Mouse (Mus musculus) CH12.LX (cell line): ENCODE data around the gene Cacna2d1.

Experiments used
- CTCF ChIP-seq, 2 experiments: IDR thresholded peaks in 1 of 2; conservative IDR thresholded peaks in 1 of 2; 2 replicates each; pipeline ENCODE4 v1.5.1; 2011 to 2012; ENCODE audit warnings: low read depth in 2 of 2, low read length in 2 of 2, improper control_type of control experiment in 1 of 2, inconsistent platforms in 1 of 2, mild to moderate bottlenecking in 1 of 2, moderate library complexity in 1 of 2
- IRF4 ChIP-seq: IDR thresholded peaks from 2 replicates; pipeline ENCODE4 v1.6.1; 2014; ENCODE audit warnings: low read depth, mild to moderate bottlenecking, inconsistent platforms, low read length, improper control_type of control experiment
- NELFE ChIP-seq: IDR thresholded peaks from 2 replicates; pipeline ENCODE4 v1.6.1; 2011; ENCODE audit warnings: low read depth, low read length, improper control_type of control experiment
- POLR2A ChIP-seq: IDR thresholded peaks from 2 replicates; pipeline ENCODE4 v1.6.1; 2011; ENCODE audit warnings: low read depth, mild to moderate bottlenecking, improper control_type of control experiment, low read length
- POLR2AphosphoS2 ChIP-seq: IDR thresholded peaks from 2 replicates; pipeline ENCODE4 v1.6.1; 2011; ENCODE audit warnings: low read depth, low read length, improper control_type of control experiment
- UBTF ChIP-seq: IDR thresholded peaks from 2 replicates; pipeline ENCODE4 v1.6.1; 2012; ENCODE audit warnings: low read depth, mild to moderate bottlenecking, inconsistent platforms, low read length, improper control_type of control experiment, moderate library complexity
- ZMIZ1 ChIP-seq: IDR thresholded peaks from 2 replicates; pipeline ENCODE4 v1.6.1; 2012; ENCODE audit warnings: low read depth, mild to moderate bottlenecking, inconsistent platforms, low read length, improper control_type of control experiment
- ZNF384 ChIP-seq: IDR thresholded peaks from 2 replicates; pipeline ENCODE4 v1.6.1; 2012; ENCODE audit warnings: low read depth, low read length, improper control_type of control experiment, inconsistent platforms

GRCm38 (mm10) chr5:16004305-16004704, 69.8 kb downstream of the Cacna2d1 start:
- TF ChIP-seq NELFE, result no peak
- no peak for TF ChIP-seq POLR2A
- no peak for TF ChIP-seq CTCF (conservative IDR thresholded peaks at IDR 0.05 in 1 of 2, IDR thresholded peaks at IDR 0.05 in 1 of 2; ENCODE audit: low read depth in 2 of 2, low read length in 2 of 2)
- no peak for TF ChIP-seq ZNF384
- no peak for TF ChIP-seq POLR2AphosphoS2
- no peak for TF ChIP-seq IRF4
- no peak for TF ChIP-seq ZMIZ1
- TF ChIP-seq UBTF, result no peak
